Mouse (Mus musculus) cortical plate, adult 2 months (tissue): Measurements from ENCODE around the gene Prrt2.

ENCODE experiments used
- CTCF ChIP-seq: fragments of 200-500 bp; IDR thresholded peaks from 2 replicates; pipeline ENCODE4 v1.5.1; 2011; ENCODE audit warnings: mild to moderate bottlenecking, control low read depth, low read length; ENCODE audit not compliant: insufficient read depth; ENCODE audit errors: extremely low read depth
- POLR2A ChIP-seq: fragments of 200-500 bp; IDR thresholded peaks from 2 replicates; pipeline ENCODE4 v1.6.1; 2011; ENCODE audit warnings: mild to moderate bottlenecking, low read length, control low read depth; ENCODE audit not compliant: insufficient read depth; ENCODE audit errors: extremely low read depth

DNA sequence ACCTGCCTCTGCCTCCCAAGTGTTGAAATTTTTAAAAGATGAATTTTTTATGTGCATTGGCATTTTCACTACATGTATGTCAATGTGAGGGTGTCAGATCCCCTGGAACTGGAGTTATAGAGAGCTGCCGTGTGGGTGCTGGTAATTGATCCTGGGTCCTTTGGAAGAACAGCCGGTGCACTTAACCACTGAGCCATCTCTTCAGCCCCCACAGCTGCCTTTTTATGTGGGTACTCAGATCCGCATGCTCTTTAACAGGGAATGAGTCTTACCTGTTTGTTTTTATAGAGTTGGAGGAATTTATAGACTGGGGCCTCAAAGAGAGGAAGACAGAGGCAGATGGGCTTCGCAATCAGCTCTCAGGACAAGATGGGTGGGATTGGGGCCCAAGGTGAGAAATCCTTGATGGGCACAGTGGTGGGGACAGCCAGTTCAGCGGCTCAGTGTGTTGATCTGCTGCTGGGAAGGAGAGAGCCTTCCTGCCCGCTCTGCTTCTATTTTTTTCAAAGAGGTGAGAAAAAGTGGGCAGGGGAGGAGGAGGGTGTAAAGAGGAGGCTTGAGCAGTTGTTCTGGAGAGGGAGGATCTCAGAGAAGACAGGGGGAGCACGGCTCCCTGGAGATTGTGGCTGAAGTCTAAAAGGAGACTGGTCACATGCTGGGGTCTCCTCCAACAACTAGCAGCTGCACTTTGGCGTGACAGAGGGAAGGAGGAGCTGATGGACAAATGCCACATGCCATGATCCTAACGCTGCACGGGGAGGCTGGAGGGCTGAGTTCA lies 36.2 kb downstream of the Prrt2 start:
- TF ChIP-seq CTCF = no peak
- TF ChIP-seq POLR2A = no peak
